Mouse (Mus musculus): Measurements from ENCODE around the gene Rac2. TPM values are rescaled to one million over a fixed set of nuclear protein-coding genes. Genes with fewer than 3 reads are reported as not detected.

The Rac2 gene
- total RNA-seq, 1 experiment from 2014 or later = 9.0 TPM

GRCm38 (mm10) chr15:78588900-78589299 is 16.3 kb upstream of the Rac2 start:
- no peak for DNase-seq

- no peak for DNase-seq
Observed at GRCm38 (mm10) chr15:78588049-78588448, 15.5 kb upstream of the Rac2 start.

- peak; percentile 92 for DNase-seq
Observed at GRCm38 (mm10) chr15:78587050-78587994, 14.7 kb upstream of the Rac2 start.

- DNase-seq = no peak
Observed at GRCm38 (mm10) chr15:78585404-78585803, 12.8 kb upstream of the Rac2 start.

- no peak for DNase-seq
Observed at GRCm38 (mm10) chr15:78583352-78583751, 10.8 kb upstream of the Rac2 start.

GRCm38 (mm10) chr15:78576284-78576810 is 3.8 kb upstream of the Rac2 start:
- DNase-seq = no peak

- no peak for DNase-seq
Observed at GRCm38 (mm10) chr15:78572270-78572600, 348 bp downstream of the Rac2 start.

GRCm38 (mm10) chr15:78571554-78572269 is 871 bp downstream of the Rac2 start:
- peak; percentile 35 for DNase-seq

- no peak for DNase-seq
Observed at GRCm38 (mm10) chr15:78570170-78570569, 2.4 kb downstream of the Rac2 start.

- DNase-seq = no peak
Observed at GRCm38 (mm10) chr15:78567608-78568120, 4.9 kb downstream of the Rac2 start.

- DNase-seq = no peak
Observed at GRCm38 (mm10) chr15:78564764-78565435, 7.7 kb downstream of the Rac2 start.

- DNase-seq = no peak
Observed at GRCm38 (mm10) chr15:78563937-78564336, 8.6 kb downstream of the Rac2 start.

- no peak for DNase-seq
Observed at GRCm38 (mm10) chr15:78563344-78563743, 9.2 kb downstream of the Rac2 start.

- DNase-seq = no peak
Observed at GRCm38 (mm10) chr15:78559141-78559979, 13.2 kb downstream of the Rac2 start.

GRCm38 (mm10) chr15:78557693-78558535 is 14.7 kb downstream of the Rac2 start:
- no peak for DNase-seq

GRCm38 (mm10) chr15:78554545-78555313 is 17.9 kb downstream of the Rac2 start:
- DNase-seq = no peak

- DNase-seq = peak; percentile 80
Observed at GRCm38 (mm10) chr15:78549189-78549734, 23.3 kb downstream of the Rac2 start.

- DNase-seq = no peak
Observed at GRCm38 (mm10) chr15:78548711-78549110, 23.9 kb downstream of the Rac2 start.

GRCm38 (mm10) chr15:78548336-78548665 is 24.3 kb downstream of the Rac2 start:
- peak; percentile 70 for DNase-seq
